Mouse (Mus musculus): ENCODE results near the gene 9530003J23Rik. TPM values are rescaled to one million over a fixed set of nuclear protein-coding genes. Genes with fewer than 3 reads are reported as not detected.

Gene 9530003J23Rik
- 0.30 TPM for polyA plus RNA-seq (2017; shearing (Covaris generic))

GRCm38 (mm10) chr10:117238603-117239002 lies at the start of gene 9530003J23Rik:
Gene 9530003J23Rik (minus strand): TSS chr10:117238703.

GRCm38 (mm10) chr10:117282049-117282448 lies 43.5 kb upstream of the 9530003J23Rik start, which contains the start of gene Lyz2:
Gene Lyz2 (minus strand): TSS chr10:117282321.

GRCm38 (mm10) chr10:117224102-117224990 lies 14.2 kb downstream of the 9530003J23Rik start, which contains the start of gene Yeats4:
Gene Yeats4 (minus strand): TSS chr10:117224507.

Other genes starting within 250 kb of the 9530003J23Rik start
- gene Lrrc10, start 193.4 kb downstream of the 9530003J23Rik start, polyA plus RNA-seq (2017; shearing (Covaris generic)): not detected
- gene Cct2, start 174.9 kb downstream of the 9530003J23Rik start, polyA plus RNA-seq (2017; shearing (Covaris generic)): 170 TPM
- gene Frs2, start 90.2 kb downstream of the 9530003J23Rik start, polyA plus RNA-seq (2017; shearing (Covaris generic)): 16.9 TPM
- 60.9 TPM for gene Yeats4, start 14.2 kb downstream of the 9530003J23Rik start, polyA plus RNA-seq (2017; shearing (Covaris generic))
- gene Lyz2, start 43.6 kb upstream of the 9530003J23Rik start, polyA plus RNA-seq (2017; shearing (Covaris generic)): 0.39 TPM
- not detected for gene Lyz1, start 54.2 kb upstream of the 9530003J23Rik start, polyA plus RNA-seq (2017; shearing (Covaris generic))
- gene Cpsf6, start 141.3 kb upstream of the 9530003J23Rik start, polyA plus RNA-seq (2017; shearing (Covaris generic)): 111 TPM